Comparison of ENCODE assay signal across 14 mouse cellular contexts in the genomic region with DNA sequence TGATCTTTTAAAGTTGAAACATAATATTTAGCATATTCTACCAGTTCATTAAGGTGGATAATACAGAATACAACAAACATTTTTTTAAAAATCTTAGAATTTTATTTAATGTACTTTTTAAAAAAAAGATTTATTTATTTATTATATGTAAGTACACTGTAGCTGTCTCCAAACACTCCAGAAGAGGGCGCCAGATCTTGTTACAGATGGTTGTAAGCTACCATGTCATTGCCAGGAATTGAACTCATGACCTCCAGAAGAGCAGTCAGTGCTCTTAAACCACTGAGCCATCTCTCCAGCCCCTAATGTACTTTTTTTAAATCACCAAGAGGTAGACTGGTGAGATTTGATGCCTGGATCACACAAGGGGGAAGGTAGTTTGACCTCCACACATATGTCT. TPM values are rescaled to one million over a fixed set of nuclear protein-coding genes. Genes with fewer than 3 reads are reported as not detected.
A peak's percentile ranks its signal among the peaks of the same experiment; 100 is the strongest.
DNase-seq lines count a peak whose midpoint lies in the region; ATAC-seq and TF ChIP-seq lines count a peak whose summit lies in the region.
"Had no signal": no experiment of that assay in that cellular context is flagged by ENCODE, and none has a peak within 500 bp of the region (broad histone marks: within the 10 kb centered on the region; RNA-seq: fewer than 3 reads in every experiment).

No protein-coding gene starts in this region.

- no peaks in the 10 kb centered on the region for H3K9me3 ChIP-seq in liver, embryonic 12.5 days (replicated peaks)
- no peaks in the 10 kb centered on the region for H3K9me3 ChIP-seq in CH12.LX (replicated peaks; ENCODE audit: low read length)
- H3K9me3 ChIP-seq: G1E; liver, embryonic 13.5 days; megakaryocyte, embryonic 14.5 days had no signal

- in situ Hi-C loops in CH12.LX (cut with MboI; ENCODE audit: low pct_ligation_motif_present, low pct_unique_long_range_greater_than_20kb, low sequenced_read_pairs), result no loop called here

- H3K9ac ChIP-seq in liver, adult 2 months (ENCODE audit: low read depth, low read length), result no peak overlapping the region
- H3K9ac ChIP-seq in liver, embryonic 12.5 days, result no peak overlapping the region
- no peak overlapping the region for H3K9ac ChIP-seq in CH12.LX (ENCODE audit: insufficient read depth, low read depth)
- H3K9ac ChIP-seq: liver, embryonic 13.5 days had no signal

- no peak overlapping the region for H3K4me3 ChIP-seq in gastrocnemius, adult 2 months
- H3K4me3 ChIP-seq in liver, adult 2 months (ENCODE audit: insufficient read depth, low read depth, low read length), result no peak overlapping the region
- H3K4me3 ChIP-seq in liver, embryonic 12.5 days, result no peak overlapping the region
- no peak overlapping the region for H3K4me3 ChIP-seq in CH12.LX (replicated peaks in 1 of 3; ENCODE audit: low read depth in 2 of 3, low read length in 2 of 3, poor library complexity in 1 of 3)
- H3K4me3 ChIP-seq: liver, embryonic 13.5 days; megakaryocyte, embryonic 14.5 days; myocyte had no signal

- H3K27me3 ChIP-seq in liver, adult 2 months (ENCODE audit: control insufficient read depth, insufficient read depth, low read length), result no peaks in the 10 kb centered on the region
- H3K27me3 ChIP-seq in liver, embryonic 12.5 days (replicated peaks), result no peaks in the 10 kb centered on the region
- no peaks in the 10 kb centered on the region for H3K27me3 ChIP-seq in CH12.LX (replicated peaks)
- H3K27me3 ChIP-seq: liver, embryonic 13.5 days had no signal

- no peaks in the 10 kb centered on the region for H3K79me2 ChIP-seq in liver, adult 2 months (ENCODE audit: control insufficient read depth, insufficient read depth, low read length)
- H3K79me2 ChIP-seq in CH12.LX (replicated peaks; ENCODE audit: control insufficient read depth, extremely low read depth, insufficient read depth, poor library complexity, severe bottlenecking), result no peaks in the 10 kb centered on the region

- TF ChIP-seq POLR2A in liver, adult 2 months (IDR thresholded peaks at IDR 0.05; ENCODE audit: extremely low read depth, insufficient read depth, low read length), result no peak
- TF ChIP-seq POLR2A in CH12.LX (IDR thresholded peaks at IDR 0.05; ENCODE audit: low read depth, low read length), result no peak

- no peak for DNase-seq in gastrocnemius, adult 2 months
- DNase-seq in gastrocnemius, postnatal 4 days (ENCODE audit: low spot score in 2 of 2), result no peak
- peak; percentile 48 for DNase-seq in liver, adult 2 months (ENCODE audit: extremely low read depth, low read depth, low spot score)
- peak; percentile 10 for DNase-seq in CH12.LX (ENCODE audit: extremely low read depth)
- DNase-seq in induced T-regulatory cell, adult 2 months (ENCODE audit: low read depth), result peak; percentile 17
- no peak for DNase-seq in layer of hippocampus, postnatal 25 days (ENCODE audit: extremely low spot score in 1 of 2, low spot score in 1 of 2)
- DNase-seq: adrenal gland, adult 2 months; embryo, embryonic 11 days; layer of hippocampus, postnatal 36 days; liver, embryonic 13.5 days had no signal

- no peak for ATAC-seq in liver, embryonic 12.5 days

- intact Hi-C loops in gastrocnemius, adult 2 months (cut with DNase I), result no loop called here

- no peak; the same call in 1 of the 2 replicates for TF ChIP-seq RAD21 in CH12.LX (IDR thresholded peaks at IDR 0.05; ENCODE audit: low read depth, low read length)

- no peak for TF ChIP-seq EP300 in CH12.LX (IDR thresholded peaks at IDR 0.05; ENCODE audit: low read length)

- H3K4me2 ChIP-seq in liver, embryonic 12.5 days, result no peak overlapping the region
- no peak overlapping the region for H3K4me2 ChIP-seq in CH12.LX (ENCODE audit: insufficient read depth, low read depth, poor library complexity, severe bottlenecking)
- H3K4me2 ChIP-seq: liver, embryonic 13.5 days had no signal

- peak; percentile 23; the same call in 1 of the 2 replicates for TF ChIP-seq CTCF in gastrocnemius, adult 2 months (IDR thresholded peaks at IDR 0.05)
- TF ChIP-seq CTCF in liver, adult 2 months (IDR thresholded peaks at IDR 0.05; ENCODE audit: low read depth, low read length), result no peak
- peak in 1 of 2 experiments; percentile 18; a peak in 1 of 4 replicates for TF ChIP-seq CTCF in CH12.LX (conservative IDR thresholded peaks at IDR 0.05 in 1 of 2, IDR thresholded peaks at IDR 0.05 in 1 of 2; ENCODE audit: low read depth in 2 of 2, low read length in 2 of 2)

- dilution Hi-C loops in CH12.LX (cut with MboI; ENCODE audit: extremely low pct_ligation_motif_present, extremely low pct_unique_long_range_greater_than_20kb, low sequenced_read_pairs), result no loop called here

- H3K4me1 ChIP-seq in liver, adult 2 months (ENCODE audit: control insufficient read depth, insufficient read depth, low read length), result peaks cover 11% of the 10 kb centered on the region
- H3K4me1 ChIP-seq in liver, embryonic 12.5 days, result no peaks in the 10 kb centered on the region
- no peaks in the 10 kb centered on the region for H3K4me1 ChIP-seq in CH12.LX (ENCODE audit: control insufficient read depth in 1 of 2, insufficient read depth in 2 of 2)
- H3K4me1 ChIP-seq: liver, embryonic 13.5 days had no signal

- peak overlapping the region; percentile 54; the same call in 1 of the 2 replicates for H3K27ac ChIP-seq in gastrocnemius, adult 2 months
- no peak overlapping the region for H3K27ac ChIP-seq in liver, adult 2 months (replicated peaks; ENCODE audit: insufficient read depth, low read depth, low read length)
- no peak overlapping the region for H3K27ac ChIP-seq in liver, embryonic 12.5 days
- no peak overlapping the region for H3K27ac ChIP-seq in CH12.LX (ENCODE audit: insufficient read depth, low read depth)
- H3K27ac ChIP-seq: liver, embryonic 13.5 days had no signal

- H3K36me3 ChIP-seq in liver, adult 2 months (ENCODE audit: control insufficient read depth, insufficient read depth, low read length), result peaks cover 43% of the 10 kb centered on the region
- peaks cover 91% of the 10 kb centered on the region for H3K36me3 ChIP-seq in liver, embryonic 12.5 days
- H3K36me3 ChIP-seq in CH12.LX (replicated peaks in 1 of 2; ENCODE audit: control insufficient read depth in 1 of 2, insufficient read depth in 1 of 2, low read length in 1 of 2), result no peaks in the 10 kb centered on the region

- 60% methylated on average over 1 of the region's 1 CpGs for WGBS in liver, adult 2 months
- WGBS in liver, embryonic 12.5 days (ENCODE audit: insufficient replicate concordance), result 26% methylated on average over 1 of the region's 1 CpGs

TF ChIP-seq in CH12.LX, 34 proteins besides CTCF, POLR2A, EP300 and RAD21:
- TF ChIP-seq HCFC1 (IDR thresholded peaks at IDR 0.05; ENCODE audit: low read depth, low read length) (no peak), ZC3H11A (IDR thresholded peaks at IDR 0.05; ENCODE audit: low read depth, low read length) (no peak), ZMIZ1 (IDR thresholded peaks at IDR 0.05; ENCODE audit: low read depth, low read length) (no peak), IRF4 (IDR thresholded peaks at IDR 0.05; ENCODE audit: low read depth, low read length) (no peak), MAZ (IDR thresholded peaks at IDR 0.05; ENCODE audit: low read depth, low read length) (no peak), MYC (IDR thresholded peaks at IDR 0.05; ENCODE audit: low read depth, low read length) (no peak), JUN (IDR thresholded peaks at IDR 0.05; ENCODE audit: insufficient read depth, low read depth, low read length) (no peak), RCOR1 (conservative IDR thresholded peaks at IDR 0.05; ENCODE audit: low read depth, low read length) (no peak), ETS1 (conservative IDR thresholded peaks at IDR 0.05; ENCODE audit: low read depth, low read length) (no peak), POLR2AphosphoS2 (IDR thresholded peaks at IDR 0.05; ENCODE audit: low read depth, low read length) (no peak), KAT2A (IDR thresholded peaks at IDR 0.05; ENCODE audit: insufficient replicate concordance, low read length) (no peak), ELF1 (IDR thresholded peaks at IDR 0.05; ENCODE audit: low read depth, low read length) (no peak)

RNA-seq across cellular contexts. Expression of gene Rwdd3, which starts 40.7 kb away (rescaled TPM):
- 1 to 10 TPM; 2.0 to 2.5 TPM for total RNA-seq in gastrocnemius, adult 2 months (2021)
- total RNA-seq in gastrocnemius, postnatal 4 days (2021), result 1 to 10 TPM; 4.5 to 5.5 TPM
- total RNA-seq in liver, adult 2 months (2014; rRNA removed), result 10.5 and 12.9 TPM in 2 replicates
- polyA plus RNA-seq in liver, adult 2 months (2012; rRNA removed), result 2.5 and 3.5 TPM in 2 replicates
- polyA plus RNA-seq in liver, embryonic 12.5 days (2016; fragmentation: Nextera tagmentation; extraction: Ambion mirVana), result 1.8 and 2.4 TPM in 2 replicates
- 2.0 and 2.3 TPM in 2 replicates for total RNA-seq in CH12.LX (2012; rRNA removed)
- 3.5 and 3.7 TPM in 2 replicates for total RNA-seq in CH12.LX (2014; rRNA removed)
- 3.7 and 5.9 TPM in 2 replicates for polyA plus RNA-seq in CH12.LX (2012; ENCODE audit: insufficient read length, low read depth)
- 10 to 100 TPM; 25.7 to 29.4 TPM for total RNA-seq in layer of hippocampus, postnatal 25 days (2021)

Comparison
In these comparisons a context has a peak if more than half of its experiments do, and no peak if none do; other contexts are left out.
1. DNase-seq: peak in liver, adult 2 months (single experiment), CH12.LX (single experiment) and induced T-regulatory cell, adult 2 months (single experiment); none in gastrocnemius, adult 2 months (single experiment), gastrocnemius, postnatal 4 days (0 of 2) and layer of hippocampus, postnatal 25 days (0 of 2).